Mouse (Mus musculus): ENCODE data around the gene Bloc1s4.
A peak's percentile ranks its signal among the peaks of the same experiment; 100 is the strongest.

DNA sequence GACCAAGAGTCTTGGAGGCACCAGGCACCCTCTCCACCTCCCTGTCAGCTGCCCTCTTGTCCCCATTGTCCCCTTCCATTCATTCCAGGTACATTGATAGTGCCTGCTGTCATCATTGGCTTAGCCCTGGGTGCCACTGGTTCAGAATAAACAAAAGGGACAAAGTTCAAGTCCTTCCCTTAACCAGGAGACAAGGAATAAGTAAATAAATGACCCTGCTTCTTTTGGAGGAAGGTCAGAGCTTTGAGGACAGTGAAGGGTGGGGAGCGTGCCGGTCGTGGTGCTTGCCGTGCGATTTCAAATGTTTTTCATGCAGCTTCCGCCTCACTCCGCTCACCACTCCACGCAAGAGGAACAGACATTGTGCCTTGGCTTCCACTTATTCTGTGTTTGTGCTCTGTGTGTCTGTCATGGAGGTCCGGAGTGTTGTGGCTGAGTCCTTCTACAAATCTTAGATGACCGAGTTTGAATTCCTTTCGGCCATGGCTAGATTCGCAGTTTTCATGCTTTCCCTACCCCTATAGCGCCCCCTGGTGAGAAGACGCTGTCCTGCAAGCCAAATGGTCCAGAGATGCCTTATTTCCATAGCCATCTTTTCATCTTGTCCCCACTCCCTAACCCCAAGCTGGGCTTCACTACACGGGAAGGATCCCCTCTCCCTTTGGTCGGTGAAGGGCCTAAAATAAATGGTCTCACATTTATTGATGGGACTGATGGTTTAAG lies 6.2 kb downstream of the Bloc1s4 start:
- no peak for TF ChIP-seq POLR2A (IDR thresholded peaks at IDR 0.05; ENCODE audit: low read depth, low read length)
- peak; percentile 96; the same call in 1 of the 2 replicates for TF ChIP-seq CTCF (IDR thresholded peaks at IDR 0.05; ENCODE audit: extremely low read depth, insufficient read length, insufficient replicate concordance, low read depth, low read length)

Measured in small intestine, adult 2 months (tissue).